Mouse (Mus musculus) embryonic facial prominence, embryonic 13.5 days (tissue): ENCODE data around the gene Nrm. TPM values are rescaled to one million over a fixed set of nuclear protein-coding genes. Genes with fewer than 3 reads are reported as not detected.

Source experiments
- ATAC-seq: fragments of 200-750 bp; cut with Nextera tagmentation; 2 replicates; pipeline ENCODE4 v1.8.0; 2017; ENCODE audit warnings: low read depth; ENCODE audit not compliant: insufficient number of reproducible peaks, insufficient read depth, low FRiP score, low TSS enrichment
- H3K27ac ChIP-seq: fragments of 300-500 bp; sonication (generic); 2 replicates; pipeline ENCODE4 v1.5.1; 2015; ENCODE audit warnings: moderate library complexity, mild to moderate bottlenecking, inconsistent platforms
- H3K27me3 ChIP-seq: fragments of 300-500 bp; sonication (generic); 2 replicates; pipeline ENCODE4 v1.6.1; 2015; ENCODE audit warnings: mild to moderate bottlenecking, inconsistent platforms
- H3K36me3 ChIP-seq: fragments of 300-500 bp; sonication (generic); 2 replicates; pipeline ENCODE4 v1.6.1; 2015; ENCODE audit warnings: mild to moderate bottlenecking, inconsistent platforms
- H3K4me1 ChIP-seq: fragments of 300-500 bp; sonication (generic); 2 replicates; pipeline ENCODE4 v1.6.1; 2015; ENCODE audit warnings: inconsistent platforms
- H3K4me2 ChIP-seq: fragments of 300-500 bp; sonication (generic); 2 replicates; pipeline ENCODE4 v1.6.1; 2015; ENCODE audit warnings: moderate library complexity, mild to moderate bottlenecking, inconsistent platforms
- H3K4me3 ChIP-seq: fragments of 300-500 bp; sonication (generic); 2 replicates; pipeline ENCODE4 v1.5.1; 2015; ENCODE audit warnings: mild to moderate bottlenecking, inconsistent platforms
- H3K9ac ChIP-seq: fragments of 300-500 bp; sonication (generic); 2 replicates; pipeline ENCODE4 v1.6.1; 2015; ENCODE audit warnings: mild to moderate bottlenecking, inconsistent platforms
- H3K9me3 ChIP-seq: fragments of 300-500 bp; sonication (generic); 2 replicates; pipeline ENCODE4 v1.6.1; 2016; ENCODE audit warnings: inconsistent platforms
- WGBS: fragments of 180-500 bp; shearing (Covaris S2); methylation state at CpG from one replicate; pipeline ENCODE4 v1.1.7; 2015; ENCODE audit warnings: mixed read lengths; 5-methylcytosine and 5-hydroxymethylcytosine counted together
- polyA plus RNA-seq: library from polyadenylated mRNA; unstranded; fragments of >200 nt; fragmentation: Nextera tagmentation; extraction: Ambion mirVana; gene quantifications from 2 replicates; pipeline ENCODE4 v1.2.1, GENCODE M21; 2015

Nrm gene
- polyA plus RNA-seq, 1 experiment from 2014 or later = 53.5 TPM

GRCm38 (mm10) chr17:35896781-35897643 lies 35.9 kb downstream of the Nrm start, which contains the start of gene 2310061I04Rik:
Gene 2310061I04Rik (minus strand): TSS chr17:35897431.
- H3K36me3 ChIP-seq = peaks cover 66% of the 10 kb centered on the region
- peak within 1 kb of the TSS; percentile 87 for H3K9ac ChIP-seq
- H3K4me3 ChIP-seq = peak within 1 kb of the TSS; percentile 82
- ATAC-seq = peak; percentile 91
- H3K4me1 ChIP-seq = peaks cover 21% of the 10 kb centered on the region
- peak within 1 kb of the TSS; percentile 99 for H3K4me2 ChIP-seq
- no peaks in the 10 kb centered on the region for H3K9me3 ChIP-seq
- WGBS = under 1% methylated on average over 86 of the region's 86 CpGs
- no peaks in the 10 kb centered on the region for H3K27me3 ChIP-seq
- peak within 1 kb of the TSS; percentile 88 for H3K27ac ChIP-seq

DNA sequence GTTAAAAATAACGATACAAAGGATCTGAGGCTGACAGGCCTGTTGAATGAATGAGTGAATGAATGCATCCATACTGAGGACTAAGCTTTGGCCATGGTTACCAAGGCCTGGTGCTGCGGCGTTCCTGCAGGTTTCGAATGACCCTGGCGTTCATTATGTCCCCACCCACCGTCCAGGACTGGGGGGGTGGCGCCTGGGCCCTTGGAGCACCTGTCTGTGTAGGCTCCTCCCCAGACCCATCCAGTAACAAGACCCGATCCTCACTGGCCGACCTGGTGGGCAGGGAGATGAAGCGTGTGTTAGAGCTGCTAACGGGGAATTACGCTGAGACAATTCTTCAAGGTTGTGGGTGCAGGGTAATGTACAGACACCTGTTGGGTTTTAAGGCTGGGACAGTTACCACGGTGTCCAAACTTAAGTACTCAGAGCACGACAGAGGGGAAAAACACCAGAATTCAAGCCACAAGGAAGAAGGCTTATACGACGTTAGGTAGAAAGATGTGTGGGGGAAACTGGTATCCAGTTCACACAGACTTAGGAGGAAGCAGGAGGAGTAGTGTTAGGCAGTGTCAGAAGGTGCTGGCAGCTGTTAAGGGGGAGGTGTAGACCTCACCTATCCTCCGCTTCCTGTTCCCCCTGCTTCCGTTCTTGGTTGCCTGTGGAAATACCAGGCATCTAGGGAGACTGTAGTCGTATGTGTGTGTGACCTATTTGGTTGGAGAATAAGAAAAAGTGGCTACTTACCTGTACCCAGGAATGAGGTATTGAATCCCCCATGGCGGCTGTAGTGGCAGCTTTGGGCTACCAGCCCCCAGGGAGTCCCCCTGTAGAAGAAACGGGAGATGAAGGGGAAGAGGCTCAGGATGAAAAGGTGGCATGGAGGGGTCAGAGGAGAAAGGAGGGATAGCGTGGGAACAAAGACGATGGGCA lies 36.8 kb downstream of the Nrm start:
- Histone ChIP-seq H3K9me3 (no peaks in the 10 kb centered on the region), H3K27ac (peak overlapping the region; percentile 64; the same call in 1 of the 2 replicates), H3K9ac (peak overlapping the region; percentile 87), H3K36me3 (peaks cover 66% of the 10 kb centered on the region), H3K27me3 (no peaks in the 10 kb centered on the region), H3K4me1 (peaks cover 21% of the 10 kb centered on the region), H3K4me3 (peak overlapping the region; percentile 82), H3K4me2 (peak overlapping the region; percentile 99)
- WGBS = 41% methylated on average over 23 of the region's 23 CpGs
- no peak for ATAC-seq

DNA sequence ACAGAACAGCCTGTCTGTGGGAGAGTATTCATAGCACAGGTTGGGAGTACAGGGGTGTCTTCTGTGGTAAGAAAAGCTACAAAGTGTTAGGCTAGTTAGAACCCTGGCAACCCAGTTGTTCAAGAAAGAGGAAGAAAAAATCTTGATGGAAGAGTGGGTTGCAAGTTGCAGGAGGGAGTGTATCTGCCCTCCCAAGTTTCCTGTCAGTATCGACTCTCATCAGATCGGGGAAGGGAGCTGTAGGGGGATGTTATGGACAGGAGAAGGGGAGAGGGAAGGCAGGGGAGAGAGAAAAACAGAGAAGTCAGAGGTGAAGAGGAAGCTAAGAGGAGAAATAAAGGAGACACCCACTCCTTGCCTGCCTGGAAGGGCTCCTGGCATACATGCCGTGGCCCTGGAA lies 39.5 kb downstream of the Nrm start:
- peaks cover 19% of the 10 kb centered on the region for H3K4me1 ChIP-seq
- H3K27ac ChIP-seq = no peak overlapping the region
- H3K27me3 ChIP-seq = no peaks in the 10 kb centered on the region
- no peaks in the 10 kb centered on the region for H3K9me3 ChIP-seq
- WGBS = 80% methylated on average over 3 of the region's 3 CpGs
- H3K9ac ChIP-seq = no peak overlapping the region
- ATAC-seq = no peak
- H3K4me2 ChIP-seq = no peak overlapping the region
- H3K36me3 ChIP-seq = peaks cover 73% of the 10 kb centered on the region
- H3K4me3 ChIP-seq = no peak overlapping the region

DNA sequence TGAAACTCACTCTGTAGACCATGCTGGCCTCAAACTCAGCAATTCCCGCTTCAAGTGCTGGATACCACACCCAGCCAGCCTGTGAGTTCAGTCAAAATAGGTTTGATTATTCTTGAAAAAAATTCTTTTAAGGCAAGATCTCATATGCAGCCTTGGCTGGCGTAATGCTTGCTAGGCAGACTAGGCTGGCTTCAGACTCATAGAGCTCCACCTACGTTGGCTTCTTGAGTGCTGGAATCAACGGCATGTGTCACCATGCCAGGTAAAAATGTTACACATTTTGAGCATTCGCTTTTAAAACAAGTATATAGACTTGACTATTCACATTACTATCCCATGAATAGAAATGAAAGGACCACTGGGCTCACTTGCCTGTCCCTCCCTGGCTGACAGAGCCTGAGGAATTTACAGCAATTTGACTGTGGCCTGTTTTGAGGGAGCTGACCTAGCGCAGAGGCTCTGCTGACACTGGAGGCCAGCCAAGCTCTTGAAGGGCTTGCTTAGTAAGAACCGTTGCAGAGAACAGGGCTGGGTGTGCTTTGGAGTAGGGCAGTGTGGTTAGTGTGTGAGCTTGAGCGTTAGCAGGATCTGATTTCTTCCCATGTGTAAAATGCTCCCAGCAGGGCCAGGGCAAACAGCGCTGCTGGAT lies 42.3 kb downstream of the Nrm start:
- no peaks in the 10 kb centered on the region for H3K9me3 ChIP-seq
- ATAC-seq = no peak
- H3K27me3 ChIP-seq = no peaks in the 10 kb centered on the region
- H3K9ac ChIP-seq = no peak overlapping the region
- no peak overlapping the region for H3K4me3 ChIP-seq
- 90% methylated on average over 9 of the region's 9 CpGs for WGBS
- H3K4me2 ChIP-seq = no peak overlapping the region
- 0 out of 2 replicates have a peak overlapping the region, but pooled peaks have one; percentile 2 for H3K27ac ChIP-seq
- peaks cover 92% of the 10 kb centered on the region for H3K36me3 ChIP-seq
- H3K4me1 ChIP-seq = peaks cover 7% of the 10 kb centered on the region

- H3K9ac ChIP-seq = no peak overlapping the region
- H3K4me1 ChIP-seq = peaks cover 12% of the 10 kb centered on the region
- 87% methylated on average over 4 of the region's 4 CpGs for WGBS
- H3K4me2 ChIP-seq = no peak overlapping the region
- H3K27me3 ChIP-seq = no peaks in the 10 kb centered on the region
- H3K27ac ChIP-seq = 0 out of 2 replicates have a peak overlapping the region, but pooled peaks have one; percentile 2
- no peak overlapping the region for H3K4me3 ChIP-seq
- ATAC-seq = no peak
- H3K36me3 ChIP-seq = peaks cover 90% of the 10 kb centered on the region
- H3K9me3 ChIP-seq = no peaks in the 10 kb centered on the region
Measured at GRCm38 (mm10) chr17:35903992-35904355, 42.9 kb downstream of the Nrm start.

GRCm38 (mm10) chr17:35905587-35905986 lies 44.5 kb downstream of the Nrm start:
- Histone ChIP-seq H3K4me3 (no peak overlapping the region), H3K4me2 (no peak overlapping the region), H3K4me1 (peaks cover 20% of the 10 kb centered on the region), H3K9ac (no peak overlapping the region), H3K9me3 (no peaks in the 10 kb centered on the region), H3K36me3 (peaks cover 74% of the 10 kb centered on the region), H3K27ac (no peak overlapping the region), H3K27me3 (no peaks in the 10 kb centered on the region)
- ATAC-seq = no peak
- 98% methylated on average over 1 of the region's 1 CpGs for WGBS

DNA sequence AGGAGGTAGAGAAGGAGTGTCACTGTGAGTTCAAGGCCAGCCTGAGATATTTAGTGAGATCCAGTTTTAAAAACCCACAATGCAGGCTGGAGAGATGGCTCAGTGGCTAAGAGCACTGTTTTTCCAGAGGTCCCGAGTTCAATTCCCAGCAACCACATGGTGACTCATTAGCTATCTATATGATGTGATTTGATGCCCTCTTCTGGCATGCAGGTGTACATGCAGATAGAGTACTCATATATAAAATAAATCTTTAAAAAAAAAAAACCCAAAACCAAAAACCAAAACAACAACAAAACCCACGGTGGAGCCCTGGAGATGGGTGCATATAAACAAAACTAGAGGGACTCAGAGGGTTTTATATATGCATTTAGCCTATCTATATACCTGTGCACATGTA lies 46.5 kb downstream of the Nrm start:
- 70% methylated on average over 2 of the region's 2 CpGs for WGBS
- Histone ChIP-seq H3K36me3 (peaks cover 72% of the 10 kb centered on the region), H3K9ac (no peak overlapping the region)

GRCm38 (mm10) chr17:35909186-35909918 lies 48.2 kb downstream of the Nrm start:
- ATAC-seq = peak; percentile 20; the same call in 1 of the 2 replicates
- peaks cover 20% of the 10 kb centered on the region for H3K4me1 ChIP-seq
- WGBS = 21% methylated on average over 20 of the region's 20 CpGs

More for the DNA sequence above, 46.5 kb downstream of the Nrm start:
- H3K27me3 ChIP-seq = no peaks in the 10 kb centered on the region
- H3K27ac ChIP-seq = no peak overlapping the region
- H3K4me3 ChIP-seq = no peak overlapping the region
- peaks cover 20% of the 10 kb centered on the region for H3K4me1 ChIP-seq
- no peak for ATAC-seq
- no peak overlapping the region for H3K4me2 ChIP-seq
- no peaks in the 10 kb centered on the region for H3K9me3 ChIP-seq

GRCm38 (mm10) chr17:35909919-35910369 lies 48.8 kb downstream of the Nrm start, which contains the start of gene Atat1:
Gene Atat1 (minus strand): TSS chr17:35910075.
- peak; percentile 84 for ATAC-seq
- peak within 1 kb of the TSS; percentile 85 for H3K4me2 ChIP-seq
- H3K4me3 ChIP-seq = peak within 1 kb of the TSS; percentile 75
- peak within 1 kb of the TSS; percentile 85 for H3K9ac ChIP-seq
- H3K4me1 ChIP-seq = peaks cover 20% of the 10 kb centered on the region
- H3K9me3 ChIP-seq = no peaks in the 10 kb centered on the region
- 3% methylated on average over 25 of the region's 25 CpGs for WGBS
- peaks cover 70% of the 10 kb centered on the region for H3K36me3 ChIP-seq
- H3K27ac ChIP-seq = peak within 1 kb of the TSS; percentile 85
- H3K27me3 ChIP-seq = no peaks in the 10 kb centered on the region

More at GRCm38 (mm10) chr17:35909186-35909918, 48.2 kb downstream of the Nrm start:
- Histone ChIP-seq H3K4me3 (peak overlapping the region; percentile 75), H3K9me3 (no peaks in the 10 kb centered on the region), H3K27ac (peak overlapping the region; percentile 85), H3K36me3 (peaks cover 70% of the 10 kb centered on the region), H3K4me2 (peak overlapping the region; percentile 85), H3K9ac (peak overlapping the region; percentile 85), H3K27me3 (no peaks in the 10 kb centered on the region)

- H3K27ac ChIP-seq = no peak overlapping the region
- ATAC-seq = no peak
- H3K4me2 ChIP-seq = peak overlapping the region; percentile 80
- H3K27me3 ChIP-seq = no peaks in the 10 kb centered on the region
- H3K36me3 ChIP-seq = peaks cover 33% of the 10 kb centered on the region
- 87% methylated on average over 6 of the region's 6 CpGs for WGBS
- H3K9ac ChIP-seq = no peak overlapping the region
- H3K9me3 ChIP-seq = no peaks in the 10 kb centered on the region
- H3K4me3 ChIP-seq = peak overlapping the region; percentile 72
- H3K4me1 ChIP-seq = peaks cover 15% of the 10 kb centered on the region
Measured at GRCm38 (mm10) chr17:35914975-35915374, 53.9 kb downstream of the Nrm start.
